Mouse (Mus musculus) heart, adult 9 months (tissue): ENCODE measurements around the gene Rnaseh2b.

Experiments
- DNase-seq, 2 experiments: peaks; one replicate each; pipeline ENCODE4 v3.0.0; 2022; ENCODE audit warnings: low spot score in 2 of 2

Gene Rnaseh2b

DNA sequence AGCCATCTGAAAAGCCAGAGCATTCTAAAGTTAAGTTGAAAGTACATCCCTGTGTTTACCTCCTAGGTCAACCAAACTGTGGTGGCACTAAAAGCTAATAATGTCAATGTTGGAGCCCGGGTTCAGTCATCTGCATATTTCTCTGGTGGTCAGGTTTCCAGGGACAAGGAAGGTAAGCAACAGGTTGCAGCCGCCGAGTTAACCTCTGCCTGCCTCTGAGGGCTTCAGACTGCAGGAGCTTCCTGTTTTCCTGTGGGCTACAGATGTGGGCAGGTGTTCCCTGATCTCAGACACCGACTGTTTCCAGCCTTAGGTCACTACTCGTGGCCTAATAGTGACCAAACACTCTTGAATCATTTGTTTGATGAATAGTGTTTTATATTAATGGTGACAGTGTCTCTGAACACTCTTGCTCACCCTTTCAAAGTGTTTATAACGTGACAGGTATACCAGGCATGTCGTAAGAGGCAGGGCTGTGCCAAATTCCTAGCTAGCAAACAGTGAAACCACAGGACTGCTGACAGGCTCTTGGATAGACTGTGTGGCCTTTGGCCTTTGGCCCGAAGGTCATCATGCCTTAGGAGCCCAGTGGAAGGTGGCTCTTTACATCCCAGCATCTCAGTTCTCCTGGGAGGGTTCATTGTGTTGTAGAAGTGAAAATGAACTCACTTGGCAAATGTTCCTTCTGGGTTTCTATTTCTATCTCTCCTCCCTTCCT lies 69.0 kb downstream of the Rnaseh2b start:
- no peak for DNase-seq

DNA sequence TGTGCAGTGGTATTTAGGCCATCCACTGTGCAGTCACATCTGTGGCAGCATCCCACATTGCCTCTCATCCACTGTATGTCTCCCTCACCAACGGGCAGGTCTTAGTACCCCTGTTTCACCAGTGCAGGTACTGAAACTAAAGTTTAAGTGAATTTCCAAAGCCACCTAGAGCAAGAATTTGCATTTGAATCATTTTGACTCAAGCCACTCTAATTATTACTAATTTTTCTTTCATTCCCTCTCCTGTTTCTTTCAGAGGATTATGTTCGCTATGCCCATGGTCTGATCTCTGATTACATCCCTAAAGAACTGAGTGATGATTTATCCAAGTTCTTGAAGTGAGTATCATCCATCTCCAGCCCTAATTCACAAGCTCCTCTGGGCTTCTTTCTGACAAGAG lies 71.4 kb downstream of the Rnaseh2b start:
- DNase-seq, result no peak

DNA sequence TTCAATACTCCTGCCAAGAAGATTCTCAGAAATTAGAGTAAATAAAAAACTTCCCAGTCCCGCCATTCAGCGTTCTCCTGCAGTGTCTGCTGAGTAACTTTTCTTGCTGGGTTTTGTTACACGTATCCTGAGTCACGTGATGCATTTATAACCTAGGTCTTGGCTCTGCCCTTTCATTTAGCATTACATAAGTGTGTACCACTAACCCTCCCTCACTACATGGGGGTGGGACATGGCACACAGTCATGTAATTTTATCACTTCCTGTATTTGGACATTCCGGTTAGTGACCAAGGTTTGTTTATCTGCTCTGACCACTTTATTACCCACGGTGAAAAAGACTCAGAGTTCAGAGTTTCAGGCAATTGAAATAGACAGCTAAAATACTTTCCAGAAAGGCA lies 78.4 kb downstream of the Rnaseh2b start:
- peak; percentile 74 to 79 for DNase-seq

DNA sequence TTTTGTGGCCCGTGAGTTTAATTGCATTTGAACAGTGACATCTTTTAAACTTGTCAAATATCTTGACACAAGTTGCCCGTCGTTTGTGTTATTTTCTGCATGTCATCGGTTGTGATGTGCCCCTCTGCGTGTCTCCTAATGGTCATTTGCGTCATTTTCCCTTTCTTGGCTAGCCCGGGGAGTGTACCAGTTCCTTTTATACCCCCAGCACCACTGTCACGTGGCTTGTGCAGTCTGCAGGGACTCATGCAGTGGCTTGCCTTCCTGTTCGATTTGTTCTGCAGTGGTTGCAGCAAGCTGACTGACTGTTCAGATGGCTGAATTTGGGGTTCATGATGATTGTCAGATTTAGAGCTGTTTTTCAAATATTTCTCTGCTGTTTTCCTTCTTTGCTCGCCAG lies 81.6 kb downstream of the Rnaseh2b start:
- no peak for DNase-seq

DNA sequence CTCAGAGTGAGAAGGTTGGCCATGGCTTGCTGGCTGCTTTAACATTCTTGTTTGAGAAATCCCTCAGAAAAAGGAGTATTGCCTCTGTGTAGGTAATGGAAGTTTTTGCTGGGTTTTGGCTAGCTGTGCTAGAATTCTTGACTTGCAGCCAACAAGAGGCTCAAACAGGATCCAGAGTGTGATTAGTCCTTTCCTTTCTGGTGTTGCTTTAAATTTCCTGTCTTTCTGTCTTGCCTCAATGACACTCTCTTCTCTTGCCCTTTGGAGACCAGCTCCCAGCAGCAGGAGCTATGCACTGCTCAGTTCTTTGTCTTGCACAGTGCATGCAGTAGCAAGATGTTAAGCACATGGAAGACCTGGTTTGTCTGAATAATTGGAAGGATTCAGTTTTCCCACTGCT lies 83.3 kb downstream of the Rnaseh2b start:
- peak; percentile 37 to 51 for DNase-seq

DNA sequence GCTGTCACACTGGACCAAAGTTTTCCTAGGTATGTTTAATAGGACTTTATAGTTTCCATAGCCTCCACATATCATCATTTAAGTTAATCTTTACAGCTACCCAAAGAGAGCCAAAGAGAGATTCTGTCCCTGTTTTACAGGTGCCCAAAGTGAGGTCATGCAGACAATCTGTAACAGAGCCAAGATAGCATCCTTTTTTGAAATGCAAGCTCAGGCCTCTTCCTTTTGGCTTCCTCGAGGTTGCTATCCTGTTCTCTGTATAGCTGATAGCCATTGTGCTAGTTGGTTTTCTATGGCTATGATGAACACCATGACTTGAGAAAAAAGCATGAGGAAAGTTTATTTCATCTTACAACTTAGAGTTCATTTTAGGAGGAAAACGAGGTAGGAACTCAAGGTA lies 83.7 kb downstream of the Rnaseh2b start:
- no peak for DNase-seq

DNA sequence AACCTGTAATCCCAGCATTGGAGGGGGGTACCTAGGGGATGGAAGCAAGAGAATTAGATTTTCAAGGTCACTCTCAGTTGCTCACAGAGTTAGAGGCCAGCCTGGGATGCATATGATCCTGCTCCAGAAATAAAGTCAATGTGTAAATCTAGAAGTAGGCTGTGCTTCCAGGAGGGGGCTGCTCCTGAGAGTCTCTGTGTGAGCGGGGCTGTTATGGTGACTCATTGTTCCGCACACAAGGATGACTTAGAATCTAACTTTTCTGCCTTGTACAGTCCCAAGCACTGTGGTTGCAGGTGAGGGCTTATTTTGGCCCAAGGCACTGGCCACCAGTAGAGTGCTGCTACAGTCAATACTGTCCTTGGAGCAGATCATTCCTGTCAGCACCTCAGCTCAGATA lies 87.0 kb downstream of the Rnaseh2b start:
- no peak for DNase-seq

DNA sequence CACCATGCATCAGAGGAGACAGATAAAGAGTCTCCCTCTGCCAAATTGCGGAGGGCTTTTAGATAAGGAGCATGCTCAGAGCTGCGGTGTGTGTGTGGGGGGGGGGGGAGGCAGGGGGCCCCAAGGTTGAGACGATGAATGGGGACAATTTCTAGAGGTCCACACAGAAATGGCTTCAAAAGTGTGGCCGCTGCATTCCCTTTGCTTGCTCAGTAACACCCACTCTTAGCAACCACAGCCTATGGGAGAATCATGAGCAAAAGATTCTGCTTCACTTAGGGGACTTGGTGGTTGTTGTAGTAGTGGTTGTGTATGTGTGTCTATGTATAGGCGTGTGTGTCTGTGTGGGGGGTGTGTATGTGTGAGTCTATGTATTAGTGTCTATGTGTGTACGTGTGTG lies 88.2 kb downstream of the Rnaseh2b start:
- no peak for DNase-seq

DNA sequence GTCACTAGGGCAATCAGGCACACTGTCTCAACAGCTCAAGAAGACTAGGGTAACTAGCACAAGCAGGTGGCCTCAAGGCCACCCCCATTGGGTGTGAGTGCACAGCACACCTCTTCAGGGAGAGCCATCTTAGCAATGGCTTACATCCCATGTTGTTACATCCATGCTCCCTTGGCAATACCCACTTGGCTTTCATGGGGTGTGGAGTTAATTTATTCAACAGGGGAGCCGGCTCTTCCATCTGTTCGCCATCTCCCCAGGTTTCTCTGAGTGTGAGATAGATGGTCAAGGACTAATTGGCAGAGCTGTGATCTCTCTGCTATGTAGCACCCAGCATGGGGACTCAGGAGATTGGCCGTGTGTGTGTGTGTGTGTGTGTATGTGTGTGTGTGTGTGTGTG lies 90.7 kb downstream of the Rnaseh2b start:
- no peak for DNase-seq

DNA sequence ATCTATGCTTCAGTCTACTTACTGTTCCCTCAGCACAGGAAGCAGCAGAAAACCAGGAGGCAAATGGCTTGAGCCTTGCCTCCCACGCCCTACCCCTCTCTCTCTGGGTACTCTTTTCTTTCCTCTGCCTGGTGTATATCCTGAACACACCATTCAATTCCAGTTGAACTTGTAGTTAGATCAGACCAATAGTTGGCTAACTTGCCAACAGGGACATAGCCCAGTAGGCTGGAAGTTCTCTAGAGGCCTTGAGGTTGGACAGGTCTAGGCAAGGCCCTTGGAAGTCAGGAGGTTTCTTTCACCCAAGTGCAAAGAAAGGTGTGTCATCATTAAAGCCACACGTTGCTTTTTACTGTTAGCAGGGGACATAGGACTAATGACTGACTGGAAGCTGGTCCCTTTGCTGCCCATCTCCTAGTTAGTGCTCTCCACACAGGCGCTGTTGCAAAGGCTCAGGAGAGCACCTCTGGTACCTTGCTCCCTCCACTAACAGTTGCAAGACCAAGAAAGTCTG lies 91.5 kb downstream of the Rnaseh2b start:
- DNase-seq, result no peak

DNA sequence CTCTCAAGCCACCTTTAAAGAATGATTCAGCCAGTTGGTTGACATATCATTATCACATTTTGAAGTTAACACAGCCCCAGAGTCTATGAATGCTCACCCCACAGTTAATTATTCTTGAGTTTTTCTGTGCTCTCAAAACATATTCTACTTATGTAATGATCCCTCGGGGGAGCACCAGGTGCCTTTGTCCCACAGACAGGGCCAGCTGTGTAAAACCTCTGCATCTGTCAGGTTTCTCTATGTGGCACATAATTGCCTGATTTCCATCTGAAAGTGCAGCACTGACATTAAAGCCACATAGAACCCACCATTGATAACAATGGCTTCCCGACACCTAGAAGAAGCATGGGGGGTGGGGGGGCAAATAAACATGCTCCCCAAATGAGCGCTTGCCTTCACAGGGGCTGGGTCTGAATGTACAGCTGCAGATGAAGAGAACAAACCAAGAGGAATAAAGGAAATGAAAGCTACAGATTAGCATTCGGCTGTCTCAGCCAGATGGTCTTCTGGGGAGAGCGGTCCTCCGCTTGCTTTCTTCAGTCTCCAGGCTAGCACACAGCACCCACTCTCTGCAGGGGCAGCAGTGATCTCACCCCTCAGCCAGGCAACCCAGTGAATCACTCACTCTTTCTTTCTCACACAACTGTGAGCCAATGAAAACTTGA lies 96.8 kb downstream of the Rnaseh2b start:
- DNase-seq, result no peak

DNA sequence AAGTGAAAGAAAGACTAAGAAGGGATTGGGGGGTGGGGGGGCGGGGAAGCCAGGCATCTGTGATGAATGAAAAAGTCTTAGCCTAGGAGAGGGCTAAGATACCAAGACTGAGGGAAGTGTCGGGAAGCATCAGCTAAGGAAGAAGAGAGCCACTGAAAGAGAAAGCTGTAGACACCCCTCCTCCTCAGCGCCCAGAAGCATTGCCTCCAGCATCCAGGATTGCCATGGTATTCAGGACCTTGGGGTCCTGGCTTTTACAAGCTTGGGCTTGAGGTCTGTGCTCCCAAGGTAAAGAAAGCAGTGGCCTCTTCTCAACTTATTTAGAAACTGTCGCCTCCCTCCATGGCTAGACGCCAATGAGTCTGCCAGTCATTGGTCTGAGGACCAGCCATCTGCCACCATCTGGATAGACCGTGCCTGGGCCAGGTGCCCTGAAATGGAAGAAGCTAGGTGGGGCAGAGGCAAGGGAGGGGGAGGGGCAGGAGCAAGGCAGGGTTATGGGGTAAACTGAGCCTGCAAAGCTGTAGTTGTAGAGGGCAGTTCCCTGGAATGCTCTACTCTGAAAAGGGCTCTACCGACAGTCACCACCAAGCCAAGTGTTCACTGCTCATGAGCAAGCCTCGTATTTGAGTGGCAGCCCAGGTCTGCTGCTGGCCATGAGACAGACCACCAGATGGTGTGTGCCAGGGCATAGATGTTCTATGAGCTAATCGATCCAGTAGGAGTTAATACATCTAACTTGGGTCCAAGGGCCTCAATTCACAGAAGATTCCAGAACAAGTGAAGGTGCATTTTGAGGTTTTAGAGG lies 97.5 kb downstream of the Rnaseh2b start:
- no peak for DNase-seq

DNA sequence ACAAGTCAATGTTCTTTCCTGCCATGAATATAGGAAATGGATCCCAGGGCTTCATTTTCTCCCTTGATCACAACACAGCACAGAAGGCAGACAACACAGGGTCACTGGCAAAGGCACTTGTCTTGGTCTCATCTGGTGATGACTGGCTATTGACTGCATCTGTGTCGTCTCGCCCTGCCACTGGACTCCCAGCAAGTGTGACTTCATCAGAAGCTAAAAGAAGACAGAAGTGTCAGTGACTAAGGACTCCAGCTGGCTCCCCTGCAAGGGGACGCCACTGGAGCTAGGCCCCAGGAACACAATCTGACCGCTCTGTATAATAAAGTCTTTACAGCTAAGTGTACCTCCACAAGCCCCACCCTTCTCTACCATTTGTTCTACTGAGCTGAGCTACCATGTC lies 100.4 kb downstream of the Rnaseh2b start:
- DNase-seq, result no peak

DNA sequence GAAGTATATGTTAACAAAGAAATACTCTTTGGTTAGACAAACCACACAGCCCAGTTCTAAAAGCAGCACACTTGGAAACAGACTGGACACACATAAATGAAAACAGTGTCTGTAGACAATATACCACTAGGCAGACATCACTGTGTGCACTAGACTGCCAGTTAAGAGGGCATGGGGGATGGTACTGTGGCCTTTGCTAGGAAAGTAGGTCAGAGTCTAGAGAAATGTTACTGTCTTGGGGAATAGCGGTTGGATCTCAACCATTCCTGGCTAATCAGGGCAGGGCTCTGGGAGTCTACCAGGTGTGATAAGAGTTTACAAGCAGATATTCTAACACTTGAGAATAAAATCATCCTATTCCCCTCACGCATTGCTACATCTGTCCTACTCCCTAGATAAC lies 103.0 kb downstream of the Rnaseh2b start:
- no peak for DNase-seq

DNA sequence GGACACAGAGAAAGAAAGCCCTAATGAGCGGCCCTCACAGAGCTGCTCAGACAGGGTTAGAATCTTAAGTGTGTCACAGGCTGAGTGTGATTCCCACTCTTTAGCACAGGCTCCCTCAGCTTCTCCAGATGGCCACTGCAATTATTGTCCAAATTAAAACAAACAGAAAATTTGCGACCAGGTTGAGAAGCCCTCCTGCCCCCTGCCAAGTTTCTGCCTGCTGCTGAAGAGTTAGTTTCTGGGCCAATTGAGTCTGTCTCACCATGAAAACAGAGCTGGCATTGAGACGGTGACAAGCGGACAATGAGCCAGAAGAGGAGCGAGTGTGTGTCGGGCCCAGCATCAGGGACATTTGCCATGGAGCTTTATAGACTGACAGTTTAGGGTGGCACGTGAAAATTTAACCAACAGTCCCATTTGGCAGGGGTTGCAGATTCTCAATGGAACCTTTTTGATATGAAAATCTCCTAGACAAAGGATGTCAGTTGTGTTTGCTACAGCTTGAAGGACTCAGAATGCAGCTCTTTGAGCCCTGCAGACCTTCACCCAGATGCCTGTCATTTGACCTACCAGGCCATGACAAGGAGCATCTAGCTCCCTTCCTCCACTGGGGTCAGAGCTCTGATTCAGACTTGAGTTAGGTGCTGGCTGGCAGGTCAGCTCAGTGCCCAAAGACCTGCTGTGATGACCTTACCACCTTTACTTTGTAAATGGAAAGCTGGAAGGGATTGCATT lies 123.8 kb downstream of the Rnaseh2b start:
- no peak for DNase-seq

DNA sequence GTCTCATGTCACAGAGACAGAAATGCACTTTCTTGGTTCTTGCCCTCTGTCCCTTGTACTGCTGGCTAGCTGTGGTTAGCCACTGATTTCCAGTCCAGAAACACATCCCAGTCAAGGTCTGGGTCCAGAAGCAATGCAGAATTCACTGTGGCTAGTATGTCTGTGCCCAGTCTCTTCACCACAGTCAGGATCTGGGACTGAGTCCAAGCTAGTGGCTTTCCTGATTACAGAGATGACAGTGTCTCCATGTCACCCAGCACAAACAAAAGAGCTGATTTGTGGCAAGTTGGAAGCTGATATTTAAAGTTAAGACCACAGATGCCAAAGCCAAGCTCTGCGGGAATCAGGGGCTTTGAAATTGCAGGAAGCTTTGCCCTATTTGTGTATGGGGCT lies 124.3 kb downstream of the Rnaseh2b start:
- DNase-seq, result peak; percentile 4 to 55

DNA sequence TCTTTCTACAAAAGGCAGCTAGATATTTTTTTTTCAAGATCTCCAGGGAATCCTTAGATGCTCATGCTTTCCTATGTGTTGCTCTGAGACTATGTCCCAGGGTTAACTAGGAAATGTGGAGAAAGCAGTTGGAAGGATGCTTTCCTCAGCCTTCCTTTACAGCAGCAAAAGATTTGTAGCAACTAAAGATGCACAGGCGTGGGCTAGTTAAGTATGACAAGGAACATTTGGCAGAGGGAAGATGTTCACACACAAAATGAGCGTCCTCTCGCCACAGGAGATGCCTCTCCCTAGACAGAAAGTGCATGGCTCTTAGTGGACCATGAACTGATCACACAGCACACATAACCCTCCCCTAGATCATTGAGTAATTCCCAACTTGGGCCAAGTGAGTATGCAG lies 125.1 kb downstream of the Rnaseh2b start:
- no peak for DNase-seq

DNA sequence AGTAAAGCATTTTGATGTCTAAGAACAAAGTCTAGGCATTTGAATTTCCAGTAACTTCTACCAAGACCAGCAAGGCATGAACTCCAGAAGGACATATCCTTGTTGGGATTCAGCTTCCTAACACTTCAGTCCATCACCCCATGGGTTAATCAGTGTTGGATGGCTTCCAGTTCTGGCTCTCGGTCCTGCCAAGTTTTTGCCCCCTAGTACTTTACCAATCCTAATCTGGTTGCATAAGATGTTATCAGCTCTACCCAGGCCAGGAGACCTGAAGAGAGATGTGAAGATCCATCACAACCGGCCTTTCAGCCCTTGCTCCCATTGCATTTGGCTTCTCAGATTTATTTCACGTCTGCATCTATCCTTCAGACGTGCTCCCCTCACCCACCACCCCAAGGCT lies 129.9 kb downstream of the Rnaseh2b start:
- DNase-seq, result no peak
